In the genomic region with DNA sequence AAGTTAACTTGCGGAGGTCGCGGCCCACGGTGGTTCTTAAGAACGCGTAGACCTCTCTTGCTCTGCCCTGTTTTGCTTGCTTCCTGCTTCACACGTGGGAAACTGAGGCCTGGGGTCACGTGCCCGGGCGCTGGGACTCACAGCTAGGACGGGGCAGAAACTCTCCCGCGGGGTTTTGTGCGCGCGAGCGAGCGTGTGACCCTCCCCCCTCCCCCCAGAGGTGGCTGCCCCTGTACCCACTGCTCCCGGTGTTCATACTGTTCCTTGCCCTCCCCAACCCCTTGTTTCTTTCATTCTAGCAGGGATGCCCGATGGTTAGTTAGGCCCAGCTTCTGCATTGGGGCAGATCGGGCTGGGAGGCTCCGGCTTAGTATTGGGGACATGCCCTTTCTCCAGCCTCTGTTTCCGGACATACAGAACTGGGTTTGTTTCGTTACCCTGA, we compare ENCODE assay signal across 7 mouse cellular contexts. TPM values are rescaled to one million over a fixed set of nuclear protein-coding genes. Genes with fewer than 3 reads are reported as not detected.
A peak's percentile ranks its signal among the peaks of the same experiment; 100 is the strongest.
DNase-seq lines count a peak whose midpoint lies in the region; ATAC-seq lines count a peak whose summit lies in the region.

No protein-coding gene starts in this region.

- peaks cover 7% of the 10 kb centered on the region; the same call in 1 of the 2 replicates for H3K27me3 ChIP-seq in forebrain, embryonic 12.5 days
- no peaks in the 10 kb centered on the region for H3K27me3 ChIP-seq in liver, embryonic 11.5 days (replicated peaks; ENCODE audit: control insufficient read depth, insufficient read depth, low read length)

- peak; percentile 24 for ATAC-seq in forebrain, embryonic 12.5 days (ENCODE audit: low FRiP score)
- peak; percentile 22; the same call in 1 of the 2 replicates for ATAC-seq in liver, embryonic 11.5 days (replicated peaks; ENCODE audit: low FRiP score)

- under 1% methylated on average over 24 of the region's 24 CpGs for WGBS in forebrain, embryonic 12.5 days
- 1% methylated on average over 24 of the region's 24 CpGs for whole genome bisulfite sequencing in liver, embryonic 11.5 days

- H3K9ac ChIP-seq in forebrain, embryonic 12.5 days = peak overlapping the region; percentile 77
- H3K9ac ChIP-seq in liver, embryonic 11.5 days (ENCODE audit: low read depth, low read length) = peak overlapping the region; percentile 89

- peak overlapping the region; percentile 50; the same call in 1 of the 2 replicates for H3K27ac ChIP-seq in forebrain, embryonic 12.5 days
- H3K27ac ChIP-seq in liver, embryonic 11.5 days (ENCODE audit: low read depth, low read length) = peak overlapping the region; percentile 63

- DNase-seq in 3T3-L1 (ENCODE audit: low read depth, low spot score) = peak; percentile 60
- DNase-seq in B cell, adult 2 months = peak; percentile 49 to 59
- DNase-seq in liver, embryonic 11.5 days (ENCODE audit: low spot score) = peak; percentile 72
- DNase-seq in thymus, postnatal 14 days = no peak
- no peak for DNase-seq in spleen, adult 18-20 months
- DNase-seq in urinary bladder, postnatal 4 days (ENCODE audit: low spot score in 2 of 2) = no peak

- H3K4me2 ChIP-seq in forebrain, embryonic 12.5 days = peak overlapping the region; percentile 88
- H3K4me2 ChIP-seq in liver, embryonic 11.5 days = peak overlapping the region; percentile 83

- no peaks in the 10 kb centered on the region for H3K9me3 ChIP-seq in forebrain, embryonic 12.5 days
- H3K9me3 ChIP-seq in liver, embryonic 11.5 days (ENCODE audit: control insufficient read depth, low read length) = no peaks in the 10 kb centered on the region

- H3K4me1 ChIP-seq in forebrain, embryonic 12.5 days = peaks cover 53% of the 10 kb centered on the region
- peaks cover 46% of the 10 kb centered on the region for H3K4me1 ChIP-seq in liver, embryonic 11.5 days (replicated peaks; ENCODE audit: control insufficient read depth, insufficient read depth, low read length)

- peak overlapping the region; percentile 76 for H3K4me3 ChIP-seq in forebrain, embryonic 12.5 days (replicated peaks)
- H3K4me3 ChIP-seq in liver, embryonic 11.5 days (ENCODE audit: low read depth, low read length) = peak overlapping the region; percentile 83

- H3K36me3 ChIP-seq in forebrain, embryonic 12.5 days (replicated peaks) = no peaks in the 10 kb centered on the region
- H3K36me3 ChIP-seq in liver, embryonic 11.5 days (ENCODE audit: control insufficient read depth, insufficient read depth, low read length) = no peaks in the 10 kb centered on the region

RNA-seq across cellular contexts. Expression of a gene that starts 0.4 kb away (rescaled TPM):
- polyA plus RNA-seq in forebrain, embryonic 12.5 days (2016; fragmentation: Nextera tagmentation; extraction: Ambion mirVana) = 27.1 and 28.6 TPM in 2 replicates
- 66.0 and 66.7 TPM in 2 replicates for polyA plus RNA-seq in liver, embryonic 11.5 days (2014; fragmentation: Nextera tagmentation; extraction: Ambion mirVana)

RNA-seq across cellular contexts. Expression of a gene that starts 21.3 kb away (rescaled TPM):
- polyA plus RNA-seq in forebrain, embryonic 12.5 days (2016; fragmentation: Nextera tagmentation; extraction: Ambion mirVana) = 1.2 and 1.3 TPM in 2 replicates
- polyA plus RNA-seq in liver, embryonic 11.5 days (2014; fragmentation: Nextera tagmentation; extraction: Ambion mirVana) = 0.31 and 0.45 TPM in 2 replicates

RNA-seq across cellular contexts. Expression of a gene that starts 24.6 kb away (rescaled TPM):
- polyA plus RNA-seq in forebrain, embryonic 12.5 days (2016; fragmentation: Nextera tagmentation; extraction: Ambion mirVana) = 1.2 and 1.4 TPM in 2 replicates
- 0.84 and 1.3 TPM in 2 replicates for polyA plus RNA-seq in liver, embryonic 11.5 days (2014; fragmentation: Nextera tagmentation; extraction: Ambion mirVana)

RNA-seq across cellular contexts. Expression of a gene that starts 49.2 kb away (rescaled TPM):
- polyA plus RNA-seq in forebrain, embryonic 12.5 days (2016; fragmentation: Nextera tagmentation; extraction: Ambion mirVana) = 38.1 and 39.5 TPM in 2 replicates
- 24.5 and 30.5 TPM in 2 replicates for polyA plus RNA-seq in liver, embryonic 11.5 days (2014; fragmentation: Nextera tagmentation; extraction: Ambion mirVana)

Comparison
In these comparisons a context has a peak if more than half of its experiments do, and no peak if none do; other contexts are left out.
1. DNase-seq: peak in 3T3-L1 (single experiment), B cell, adult 2 months (2 of 2) and liver, embryonic 11.5 days (single experiment); none in thymus, postnatal 14 days (single experiment), spleen, adult 18-20 months (0 of 2) and urinary bladder, postnatal 4 days (0 of 2).